Mouse (Mus musculus) embryonic facial prominence, embryonic 11.5 days (tissue): ENCODE results near the gene Apopt1. TPM values are rescaled to one million over a fixed set of nuclear protein-coding genes. Genes with fewer than 3 reads are reported as not detected.

Source experiments
- ATAC-seq: fragments of 200-750 bp; cut with Nextera tagmentation; replicated peaks from 2 replicates; pipeline ENCODE4 v1.8.0; 2017; ENCODE audit warnings: low read depth; ENCODE audit not compliant: insufficient number of reproducible peaks, low FRiP score, low TSS enrichment
- DNase-seq: peaks from one replicate; pipeline ENCODE4 v3.0.0-alpha.2; 2015; ENCODE audit warnings: low spot score
- H3K27ac ChIP-seq: fragments of 300-500 bp; sonication (generic); replicated peaks from 2 replicates; pipeline ENCODE4 v1.5.1; 2014; ENCODE audit warnings: mild to moderate bottlenecking, low read depth, low read length, control low read depth
- H3K27me3 ChIP-seq: fragments of 300-500 bp; sonication (generic); 2 replicates; pipeline ENCODE4 v1.6.1; 2014; ENCODE audit warnings: mild to moderate bottlenecking, low read length, moderate library complexity, mixed read lengths; ENCODE audit not compliant: control insufficient read depth, insufficient read depth
- H3K36me3 ChIP-seq: fragments of 300-500 bp; sonication (generic); replicated peaks from 2 replicates; pipeline ENCODE4 v1.6.1; 2014; ENCODE audit warnings: low read depth, mild to moderate bottlenecking, low read length, moderate library complexity, mixed read lengths; ENCODE audit not compliant: control insufficient read depth, insufficient read depth
- H3K4me1 ChIP-seq: fragments of 300-500 bp; sonication (generic); 2 replicates; pipeline ENCODE4 v1.6.1; 2014; ENCODE audit warnings: low read length, mixed read lengths; ENCODE audit not compliant: control insufficient read depth, insufficient read depth
- H3K4me2 ChIP-seq: fragments of 300-500 bp; sonication (generic); 2 replicates; pipeline ENCODE4 v1.6.1; 2014; ENCODE audit warnings: low read depth, mild to moderate bottlenecking, control low read depth, low read length, moderate library complexity
- H3K4me3 ChIP-seq: fragments of 300-500 bp; sonication (generic); 2 replicates; pipeline ENCODE4 v1.5.1; 2014; ENCODE audit warnings: low read depth, low read length, control low read depth
- H3K9ac ChIP-seq: fragments of 300-500 bp; sonication (generic); replicated peaks from 2 replicates; pipeline ENCODE4 v1.6.1; 2014; ENCODE audit warnings: mild to moderate bottlenecking, control low read depth, low read length
- H3K9me3 ChIP-seq: fragments of 300-500 bp; sonication (generic); replicated peaks from 2 replicates; pipeline ENCODE4 v1.6.1; 2016; ENCODE audit warnings: mild to moderate bottlenecking, low read length, inconsistent platforms, mixed read lengths; ENCODE audit not compliant: control insufficient read depth
- whole genome bisulfite sequencing: fragments of 180-500 bp; shearing (Covaris S2); extraction: QIAGEN DNeasy Blood & Tissue Kit; methylation state at CpG from one replicate; pipeline ENCODE4 v1.1.7; 2014; 5-methylcytosine and 5-hydroxymethylcytosine counted together
- polyA plus RNA-seq: library from polyadenylated mRNA; unstranded; fragments of >200 nt; fragmentation: Nextera tagmentation; extraction: Ambion mirVana; gene quantifications from 2 replicates; pipeline ENCODE4 v1.2.1, GENCODE M21; 2014

Apopt1 gene
- polyA plus RNA-seq, 1 experiment from 2014 or later = 57.7 TPM

GRCm38 (mm10) chr12:111794102-111794501, 81.0 kb downstream of the Apopt1 start:
- Histone ChIP-seq H3K4me2 (no peak overlapping the region), H3K36me3 (peaks cover 4% of the 10 kb centered on the region; the same call in 1 of the 2 replicates), H3K4me1 (no peaks in the 10 kb centered on the region), H3K27me3 (no peaks in the 10 kb centered on the region), H3K27ac (no peak overlapping the region), H3K9me3 (no peaks in the 10 kb centered on the region), H3K4me3 (no peak overlapping the region), H3K9ac (no peak overlapping the region)
- DNase-seq = no peak
- ATAC-seq = no peak
- 83% methylated on average over 22 of the region's 22 CpGs for WGBS

GRCm38 (mm10) chr12:111794526-111795179, 81.6 kb downstream of the Apopt1 start:
- peaks cover 2% of the 10 kb centered on the region; the same call in 1 of the 2 replicates for H3K36me3 ChIP-seq
- no peak for ATAC-seq
- 97% methylated on average over 18 of the region's 18 CpGs for WGBS

GRCm38 (mm10) chr12:111795180-111795895, 82.3 kb downstream of the Apopt1 start:
- Histone ChIP-seq H3K27me3 (no peaks in the 10 kb centered on the region), H3K9ac (no peak overlapping the region), H3K4me2 (no peak overlapping the region), H3K4me1 (no peaks in the 10 kb centered on the region), H3K36me3 (peaks cover 2% of the 10 kb centered on the region; the same call in 1 of the 2 replicates), H3K4me3 (no peak overlapping the region), H3K9me3 (no peaks in the 10 kb centered on the region), H3K27ac (no peak overlapping the region)
- WGBS = 90% methylated on average over 28 of the region's 28 CpGs
- ATAC-seq (no peak), DNase-seq (no peak)

More at GRCm38 (mm10) chr12:111794526-111795179, 81.6 kb downstream of the Apopt1 start:
- Histone ChIP-seq H3K9me3 (no peaks in the 10 kb centered on the region), H3K4me1 (no peaks in the 10 kb centered on the region), H3K27me3 (no peaks in the 10 kb centered on the region), H3K4me3 (no peak overlapping the region), H3K9ac (no peak overlapping the region), H3K4me2 (no peak overlapping the region), H3K27ac (no peak overlapping the region)
- DNase-seq = no peak

GRCm38 (mm10) chr12:111797251-111797650, 84.2 kb downstream of the Apopt1 start:
- Histone ChIP-seq H3K9me3 (no peaks in the 10 kb centered on the region), H3K4me2 (no peak overlapping the region), H3K36me3 (peaks cover 2% of the 10 kb centered on the region; the same call in 1 of the 2 replicates), H3K9ac (no peak overlapping the region), H3K4me3 (no peak overlapping the region), H3K4me1 (no peaks in the 10 kb centered on the region), H3K27me3 (no peaks in the 10 kb centered on the region), H3K27ac (no peak overlapping the region)
- ATAC-seq = no peak
- WGBS = 82% methylated on average over 8 of the region's 8 CpGs
- no peak for DNase-seq

- DNase-seq = no peak
- peaks cover 2% of the 10 kb centered on the region; the same call in 1 of the 2 replicates for H3K36me3 ChIP-seq
- no peak for ATAC-seq
- no peak overlapping the region for H3K27ac ChIP-seq
- no peaks in the 10 kb centered on the region for H3K9me3 ChIP-seq
- no peaks in the 10 kb centered on the region for H3K4me1 ChIP-seq
- H3K27me3 ChIP-seq = no peaks in the 10 kb centered on the region
- no peak overlapping the region for H3K4me3 ChIP-seq
- WGBS = 91% methylated on average over 13 of the region's 13 CpGs
- no peak overlapping the region for H3K9ac ChIP-seq
- H3K4me2 ChIP-seq = no peak overlapping the region
Observed at GRCm38 (mm10) chr12:111798493-111798892, 85.4 kb downstream of the Apopt1 start.

- H3K4me2 ChIP-seq = no peak overlapping the region
- no peak overlapping the region for H3K27ac ChIP-seq
- DNase-seq = no peak
- peaks cover 2% of the 10 kb centered on the region for H3K36me3 ChIP-seq
- ATAC-seq = no peak
- WGBS = 90% methylated on average over 10 of the region's 10 CpGs
- no peaks in the 10 kb centered on the region for H3K9me3 ChIP-seq
- no peak overlapping the region for H3K9ac ChIP-seq
- H3K4me1 ChIP-seq = no peaks in the 10 kb centered on the region
- H3K27me3 ChIP-seq = no peaks in the 10 kb centered on the region
- no peak overlapping the region for H3K4me3 ChIP-seq
Observed at GRCm38 (mm10) chr12:111800459-111801183, 87.6 kb downstream of the Apopt1 start.

GRCm38 (mm10) chr12:111803538-111803937, 90.5 kb downstream of the Apopt1 start:
- no peaks in the 10 kb centered on the region for H3K4me1 ChIP-seq
- no peak overlapping the region for H3K4me2 ChIP-seq
- H3K36me3 ChIP-seq = peaks cover 4% of the 10 kb centered on the region
- H3K27me3 ChIP-seq = no peaks in the 10 kb centered on the region
- DNase-seq (no peak), ATAC-seq (no peak)
- WGBS = 89% methylated on average over 5 of the region's 5 CpGs
- H3K9ac ChIP-seq = no peak overlapping the region
- no peaks in the 10 kb centered on the region for H3K9me3 ChIP-seq
- H3K27ac ChIP-seq = no peak overlapping the region
- no peak overlapping the region for H3K4me3 ChIP-seq
